Mouse (Mus musculus) large intestine, adult 2 months (tissue): ENCODE results near the gene Gm43518. TPM values are rescaled to one million over a fixed set of nuclear protein-coding genes. Genes with fewer than 3 reads are reported as not detected.

ENCODE experiments used
- DNase-seq: peaks from one replicate; pipeline ENCODE4 v3.0.0-alpha.2; 2012; ENCODE audit warnings: low read depth, low spot score
- WGBS: fragments of 180-500 bp; shearing (Covaris S2); methylation state at CpG from one replicate; pipeline ENCODE4 v1.1.7; 2018; 5-methylcytosine and 5-hydroxymethylcytosine counted together
- polyA plus RNA-seq: library from polyadenylated mRNA; depleted of rRNA; stranded (reverse); fragments of >200 nt; gene quantifications from 2 replicates; pipeline ENCODE4 v1.2.3, GENCODE M21; 2012; rRNA removed

Gm43518 gene
- 0.22 TPM in 1 of 2 replicates, not detected in the other for polyA plus RNA-seq

DNA sequence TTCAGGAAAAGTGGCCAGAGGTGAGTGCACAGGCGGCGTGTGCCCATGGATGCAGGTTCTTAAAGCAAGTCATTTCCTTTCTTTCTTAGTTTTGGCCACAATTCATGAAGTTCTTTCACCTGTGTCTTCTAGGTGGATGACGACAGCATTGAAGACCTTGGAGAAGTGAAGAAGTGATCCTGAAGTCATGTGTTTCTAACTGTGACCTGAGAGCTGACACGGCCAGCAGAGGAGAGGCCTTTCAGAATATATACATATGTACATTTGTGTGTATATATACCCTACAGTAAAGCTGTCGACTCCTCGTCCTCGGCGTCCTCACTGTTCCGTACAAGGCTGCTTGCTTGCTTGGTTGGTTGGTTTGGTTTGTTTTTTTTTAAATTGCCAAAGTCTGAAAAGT is at the start of gene Gm43518:
Gm43518 (plus strand) TSS at position 301 of the 400 bp plus-strand sequence.
- 92% methylated on average over 9 of the region's 9 CpGs for WGBS
- DNase-seq, result no peak

GRCm38 (mm10) chr5:123878056-123878455 is 49.2 kb upstream of the Gm43518 start:
- 10% methylated on average over 14 of the region's 14 CpGs for WGBS
- DNase-seq, result no peak

DNA sequence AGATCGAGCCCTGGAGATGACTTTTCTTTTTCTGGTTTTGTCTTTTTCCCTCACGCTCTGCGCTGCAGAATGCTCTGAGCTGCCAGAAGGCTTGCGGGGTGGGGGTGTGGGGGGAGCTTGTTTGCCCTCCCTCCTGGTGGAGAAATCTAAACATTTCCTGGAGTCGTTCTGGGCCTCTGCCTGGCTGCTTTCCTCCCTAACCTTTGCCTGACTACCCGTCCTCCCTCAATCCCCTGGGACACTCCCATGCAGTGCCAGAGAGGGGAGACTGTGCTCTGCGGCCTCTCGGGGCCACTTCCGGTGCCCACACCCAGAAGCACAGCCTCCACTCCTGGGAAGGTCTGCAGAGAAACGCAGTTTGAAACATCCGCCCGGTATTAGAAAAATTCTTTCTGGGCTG is 47.3 kb upstream of the Gm43518 start, which contains the start of gene Hcar1:
Hcar1 (minus strand) TSS at position 93 of the 400 bp plus-strand sequence.
- 13% methylated on average over 12 of the region's 12 CpGs for WGBS
- DNase-seq, result no peak

DNA sequence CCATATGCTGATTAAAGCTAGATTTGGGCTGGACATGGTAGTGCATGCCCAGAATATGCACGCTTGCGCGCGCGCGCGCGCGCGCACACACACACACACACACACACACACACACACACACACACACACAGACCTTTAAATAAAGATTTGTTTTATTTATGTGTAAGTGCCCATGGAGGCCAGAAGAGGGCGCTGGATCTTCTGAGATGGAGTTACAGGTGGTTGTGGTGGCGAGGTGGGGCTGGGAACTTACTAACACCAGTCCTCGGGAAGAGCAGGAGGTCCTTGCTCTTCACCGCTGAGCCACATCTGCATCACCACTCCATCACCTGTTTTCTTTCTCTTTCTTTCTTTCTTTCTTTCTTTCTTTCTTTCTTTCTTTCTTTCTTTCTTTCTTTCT is 46.4 kb upstream of the Gm43518 start:
- DNase-seq, result no peak
- WGBS, result 86% methylated on average over 14 of the region's 14 CpGs

- WGBS, result 61% methylated on average over 7 of the region's 7 CpGs
- no peak for DNase-seq
These were observed 43.3 kb upstream of the Gm43518 start for GRCm38 (mm10) chr5:123883891-123884290.

DNA sequence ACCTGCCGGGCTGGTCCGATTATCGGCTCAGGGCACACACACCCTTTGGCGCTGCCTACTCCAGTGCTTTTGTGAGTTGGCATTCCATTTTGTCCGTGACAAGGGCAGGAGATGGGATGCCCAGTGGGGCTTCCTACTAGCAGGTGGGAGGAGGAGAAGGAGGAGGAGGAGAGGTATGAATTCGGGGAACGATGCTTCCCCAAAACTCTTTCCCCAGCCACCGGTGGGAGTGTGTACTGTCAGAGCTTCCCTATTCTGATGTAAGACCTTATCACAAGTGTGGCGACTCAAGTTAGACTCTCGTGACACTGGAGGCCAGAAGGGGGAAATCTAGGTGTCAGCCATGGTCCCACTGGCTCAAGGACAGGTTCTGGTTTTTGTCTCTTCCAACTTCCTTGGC is 42.9 kb upstream of the Gm43518 start:
- DNase-seq, result no peak
- 63% methylated on average over 10 of the region's 10 CpGs for WGBS

DNA sequence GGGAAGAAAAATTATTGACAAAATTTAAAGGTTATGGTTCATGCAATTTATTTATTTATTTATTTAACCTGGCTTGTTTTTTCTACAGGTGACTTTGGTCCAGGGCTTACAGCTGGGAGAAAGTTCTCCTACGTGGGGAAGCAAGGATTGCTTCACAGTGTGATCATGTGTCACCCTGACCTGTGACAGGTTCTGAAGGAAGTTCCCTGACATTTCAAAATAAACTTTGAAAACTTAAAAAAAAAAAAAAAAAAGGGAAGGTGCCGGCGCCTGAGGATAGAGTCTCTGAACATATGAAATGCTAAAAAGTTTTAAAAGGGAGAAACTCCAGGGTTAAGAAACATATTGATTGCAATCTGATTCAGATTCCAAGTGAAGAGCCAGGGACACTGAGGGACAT is 40.9 kb upstream of the Gm43518 start:
- DNase-seq, result no peak
- WGBS, result 68% methylated on average over 3 of the region's 3 CpGs

DNA sequence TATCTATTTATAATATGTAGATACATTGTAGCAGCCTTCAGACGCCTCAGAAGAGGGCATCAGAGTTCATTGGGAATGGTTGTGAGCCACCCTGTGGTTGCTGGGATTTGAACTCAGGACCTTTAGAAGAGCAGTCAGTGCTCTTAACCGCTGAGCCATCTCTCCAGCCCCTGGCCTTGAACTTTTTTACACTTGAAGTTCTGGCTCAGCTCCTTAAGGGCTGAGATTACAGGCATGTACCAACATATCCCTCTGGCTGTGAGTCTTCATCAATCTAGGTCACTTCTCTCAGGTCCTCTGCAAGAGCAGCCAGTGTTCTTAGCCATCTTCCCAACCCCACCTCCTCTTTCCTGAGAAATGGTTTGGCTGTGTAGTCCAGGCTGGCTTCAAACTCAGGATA is 36.9 kb upstream of the Gm43518 start:
- no peak for DNase-seq
- WGBS, result 73% methylated on average over 2 of the region's 2 CpGs

DNA sequence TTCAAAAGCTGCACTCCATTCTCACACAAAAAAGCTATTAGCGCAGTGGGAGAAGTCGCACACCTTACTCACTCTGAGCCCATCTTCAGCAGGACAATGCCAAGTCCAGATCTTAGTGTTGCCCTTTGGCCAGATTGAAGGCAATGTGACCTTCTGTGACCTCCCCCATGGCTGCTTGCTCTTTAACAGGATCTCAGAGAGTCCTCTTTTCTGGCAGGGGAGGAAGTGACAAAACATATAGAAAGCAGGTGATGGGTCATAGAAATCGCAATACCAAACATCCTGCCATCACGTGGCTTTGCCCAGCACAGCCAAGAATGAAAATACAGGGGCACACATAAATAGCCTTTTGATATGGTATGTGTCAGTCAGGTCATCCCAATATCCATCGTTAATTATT is 36.2 kb upstream of the Gm43518 start:
- WGBS, result 73% methylated on average over 5 of the region's 5 CpGs
- DNase-seq, result no peak

DNA sequence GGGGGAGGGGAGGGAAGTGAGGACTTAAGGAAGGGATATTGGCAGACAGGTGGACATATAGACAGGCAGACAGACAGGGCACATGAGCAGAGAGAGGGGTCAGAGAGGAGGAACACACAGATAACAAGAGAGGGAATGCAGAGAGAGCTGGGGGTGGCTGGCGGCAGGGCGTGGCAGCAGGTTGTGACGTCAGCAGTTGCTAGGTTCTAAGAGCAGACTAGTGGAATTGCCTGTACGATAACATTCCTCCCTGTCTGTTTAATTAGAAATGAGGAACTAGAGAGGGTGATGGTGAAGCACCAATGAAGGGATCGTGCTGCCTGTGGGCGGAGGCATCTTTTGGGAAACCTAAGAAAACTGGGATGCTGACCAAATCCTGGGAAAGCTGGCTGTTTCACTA is 35.5 kb upstream of the Gm43518 start:
- WGBS, result 21% methylated on average over 6 of the region's 6 CpGs
- no peak for DNase-seq

GRCm38 (mm10) chr5:123893520-123893919 is 33.7 kb upstream of the Gm43518 start:
- no peak for DNase-seq
- 80% methylated on average over 5 of the region's 5 CpGs for WGBS

GRCm38 (mm10) chr5:123896395-123896794 is 30.8 kb upstream of the Gm43518 start:
- 52% methylated on average over 11 of the region's 11 CpGs for WGBS
- DNase-seq, result no peak

- no peak for DNase-seq
- WGBS, result 75% methylated on average over 13 of the region's 13 CpGs
These were observed 29.9 kb upstream of the Gm43518 start for GRCm38 (mm10) chr5:123897352-123897751.

DNA sequence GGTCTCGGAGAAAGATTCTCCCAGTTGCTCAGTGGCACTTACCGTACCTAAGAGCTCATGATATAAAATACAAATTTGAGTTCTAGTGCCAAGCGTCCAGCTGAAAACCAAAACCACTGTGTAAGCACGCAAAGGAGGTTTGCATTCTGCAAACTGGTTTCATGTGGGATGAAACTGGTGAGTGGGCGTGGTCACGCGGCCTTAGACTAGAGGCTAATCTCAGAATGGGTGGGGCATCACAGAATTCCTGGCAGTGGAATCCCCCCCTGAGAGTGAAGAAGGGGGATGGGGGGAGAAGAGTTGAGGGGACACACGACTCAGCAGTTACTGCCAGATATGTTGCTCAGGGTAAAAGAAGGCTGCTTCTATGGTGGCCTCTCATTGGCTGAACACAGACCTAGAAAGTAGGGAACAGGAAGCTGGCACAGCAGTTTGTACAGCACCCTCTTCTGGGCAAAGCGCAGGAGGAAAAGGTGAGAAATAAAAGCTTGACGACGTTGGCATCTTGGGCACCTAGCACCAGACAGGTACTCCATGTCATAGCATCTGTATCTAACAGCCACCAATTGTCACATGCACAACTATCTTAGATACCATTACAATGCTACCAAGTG is 23.1 kb upstream of the Gm43518 start:
- no peak for DNase-seq
- WGBS, result 57% methylated on average over 11 of the region's 11 CpGs

DNA sequence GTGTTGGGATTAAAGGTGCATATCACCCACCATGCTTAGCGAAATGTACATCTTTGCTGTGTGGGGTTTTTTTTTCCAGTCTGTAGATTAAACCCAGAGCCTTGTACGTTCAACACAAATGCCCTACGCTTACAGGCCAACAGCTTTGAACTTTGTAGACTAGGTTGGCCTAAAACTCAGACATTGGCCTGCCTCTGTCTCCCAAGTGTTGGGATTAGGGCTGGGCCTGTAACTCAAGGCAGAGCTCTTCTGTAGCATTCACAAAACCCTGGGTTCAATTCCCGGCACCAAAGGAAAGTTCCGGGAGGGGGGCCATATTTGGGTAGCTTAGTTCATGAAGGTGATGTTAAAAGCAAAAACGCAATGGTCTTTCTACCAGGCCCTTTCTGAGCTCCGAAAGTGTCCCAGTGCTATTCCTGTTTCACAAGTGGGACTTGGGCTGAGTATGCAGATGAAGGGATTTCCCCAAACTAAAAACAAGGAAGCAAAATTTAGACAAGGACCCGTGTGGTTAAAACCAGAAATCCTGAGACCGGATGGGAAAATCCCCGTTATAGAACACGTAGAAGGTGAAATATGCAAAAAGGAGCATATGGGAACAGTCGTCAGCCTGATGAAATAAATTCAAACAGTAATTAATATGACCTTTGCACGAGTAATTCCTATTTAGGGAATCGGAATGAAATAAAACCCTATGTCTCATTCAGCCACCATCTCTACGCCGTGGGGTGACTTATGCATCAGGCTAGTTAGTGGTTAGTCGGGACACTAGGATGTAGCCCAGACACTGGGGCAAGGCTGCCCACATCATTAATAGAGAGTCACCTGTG is 20.9 kb upstream of the Gm43518 start:
- WGBS, result 49% methylated on average over 17 of the region's 17 CpGs
- no peak for DNase-seq

DNA sequence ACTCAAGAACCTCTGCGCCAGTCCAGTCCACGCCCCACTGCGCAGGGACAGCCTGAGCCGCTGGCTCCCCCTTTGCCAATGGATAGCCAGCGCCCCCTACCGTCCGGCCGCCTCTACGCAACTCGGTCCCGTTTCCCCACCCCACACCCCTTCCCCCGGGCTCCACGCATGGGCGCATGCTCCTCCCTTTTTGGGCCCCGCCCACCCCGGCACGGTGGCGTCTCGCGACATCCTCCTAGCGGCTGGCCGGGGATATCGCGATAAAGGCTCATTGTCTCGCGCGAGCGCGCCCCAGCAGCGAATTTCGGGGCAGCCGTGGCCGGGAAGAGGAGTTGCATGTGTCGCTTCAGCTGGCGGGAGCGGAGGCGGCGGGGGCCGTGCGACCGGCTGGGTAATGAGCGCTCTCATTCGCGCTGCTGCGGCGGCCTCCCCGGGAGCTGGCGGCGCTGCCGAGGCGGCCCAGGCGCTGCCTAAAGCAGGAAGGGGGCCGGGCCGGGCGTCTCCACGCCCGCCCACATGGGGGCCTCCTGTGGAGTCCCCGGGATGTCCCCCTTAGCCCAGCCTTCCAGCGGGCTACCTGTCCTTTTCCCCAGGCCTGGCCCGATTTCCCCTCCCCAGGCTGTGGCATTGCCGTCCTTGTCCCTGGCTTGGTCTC is 20.1 kb upstream of the Gm43518 start, which contains the start of gene Denr:
Denr (plus strand) TSS at position 200 of the 655 bp plus-strand sequence.
- 1% methylated on average over 61 of the region's 61 CpGs for WGBS
- DNase-seq, result peak; percentile 88

- under 1% methylated on average over 10 of the region's 10 CpGs for WGBS
- no peak for DNase-seq
These were observed 19.6 kb upstream of the Gm43518 start for GRCm38 (mm10) chr5:123907631-123907977.

DNA sequence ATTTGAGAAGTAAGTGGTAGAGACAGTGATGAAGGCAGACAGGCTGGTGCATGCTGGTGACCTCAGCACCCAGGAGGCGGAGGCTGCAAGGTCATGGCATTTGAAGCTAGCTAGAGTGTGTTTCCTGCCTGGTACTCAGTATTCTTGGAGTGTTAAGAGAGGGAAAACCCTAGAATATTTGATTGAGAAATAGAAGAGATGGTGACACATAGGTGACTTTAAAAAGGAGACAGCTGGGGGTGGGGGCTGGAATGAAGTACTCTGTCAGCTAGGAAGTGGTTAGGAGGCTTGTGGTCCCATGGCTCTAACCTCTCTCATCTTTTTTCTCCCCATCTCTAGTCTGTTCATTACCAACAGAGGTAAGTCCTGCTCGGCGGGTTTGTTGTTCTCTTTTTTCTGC is 12.4 kb upstream of the Gm43518 start:
- no peak for DNase-seq
- 85% methylated on average over 3 of the region's 3 CpGs for WGBS

DNA sequence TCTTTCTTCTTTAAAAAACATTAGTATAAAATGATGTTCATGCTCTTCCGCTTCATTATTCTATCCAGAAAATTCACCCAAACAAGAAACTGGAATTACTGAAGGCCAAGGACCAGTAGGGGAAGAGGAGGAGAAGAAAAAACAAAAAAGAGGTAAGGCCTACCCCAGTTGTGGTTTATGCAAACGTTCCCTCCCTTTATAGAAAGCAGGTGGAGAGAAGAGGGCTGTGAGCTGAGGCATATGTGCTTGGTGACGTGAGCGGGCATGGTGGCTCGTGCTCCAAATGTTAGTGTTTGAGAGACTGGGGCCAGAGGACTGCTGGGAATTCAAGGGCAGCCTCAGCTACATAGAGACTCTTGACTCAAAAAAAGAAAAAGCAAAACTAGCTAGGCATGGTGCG is 5.1 kb upstream of the Gm43518 start:
- DNase-seq, result no peak
- WGBS, result 89% methylated on average over 6 of the region's 6 CpGs

GRCm38 (mm10) chr5:123930508-123930989 is 3.3 kb downstream of the Gm43518 start, which contains the start of gene Ccdc62:
Gene Ccdc62 (plus strand): TSS chr5:123930679.
- DNase-seq, result peak; percentile 77
- under 1% methylated on average over 56 of the region's 56 CpGs for WGBS
